Mouse (Mus musculus): ENCODE data around the gene Cnpy3.
"Not testable (repeated sequence)": the region's sequence is repeated elsewhere in the genome, so short reads cannot be mapped to it uniquely, and the experiment has no call there.

Gene Cnpy3

GRCm38 (mm10) chr17:46751794-46752556, at the start of gene Cnpy3:
Gene Cnpy3, minus strand, starts transcription at chr17:46752214.
- peak; percentile 99 for DNase-seq

DNA sequence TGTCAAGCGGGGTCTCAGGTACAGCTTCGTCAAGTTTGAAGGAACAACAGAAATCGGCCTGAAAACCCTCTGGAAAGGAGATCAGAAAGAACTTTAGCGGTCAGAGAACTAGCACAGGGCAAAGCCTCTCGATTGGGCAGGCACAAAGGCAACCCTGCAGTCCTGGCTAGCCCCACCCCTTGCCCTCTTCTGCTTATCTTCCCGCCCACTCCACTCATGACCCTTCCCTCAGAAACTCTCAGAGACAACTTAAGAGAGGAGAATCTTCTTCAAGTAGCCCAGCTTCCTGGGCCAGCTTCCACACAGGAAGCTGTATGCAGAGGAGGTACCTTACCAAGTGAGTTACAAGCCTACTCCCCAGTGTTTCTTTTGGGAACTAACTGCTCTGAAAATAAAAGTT, 49.7 kb upstream of the Cnpy3 start:
- DNase-seq: no peak

DNA sequence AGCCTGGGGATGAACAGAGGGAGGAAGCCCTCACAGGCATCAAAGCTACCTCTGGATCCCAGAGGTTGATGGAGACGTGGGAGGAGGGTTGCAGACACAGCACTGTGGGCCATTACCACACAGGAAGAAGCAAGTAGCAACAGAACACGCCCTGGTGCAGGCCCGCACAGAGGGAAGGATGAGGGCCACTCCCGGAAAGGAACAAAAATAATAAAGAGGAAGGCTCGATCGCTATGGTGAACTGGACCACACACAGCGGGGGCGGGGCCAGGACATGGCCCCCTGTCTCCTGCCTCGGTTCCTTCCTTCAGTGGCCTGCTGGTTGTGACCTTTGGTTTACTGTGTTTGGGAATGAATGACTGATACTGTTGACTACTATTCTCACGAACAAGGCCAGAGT, 47.7 kb upstream of the Cnpy3 start:
- DNase-seq: no peak

DNA sequence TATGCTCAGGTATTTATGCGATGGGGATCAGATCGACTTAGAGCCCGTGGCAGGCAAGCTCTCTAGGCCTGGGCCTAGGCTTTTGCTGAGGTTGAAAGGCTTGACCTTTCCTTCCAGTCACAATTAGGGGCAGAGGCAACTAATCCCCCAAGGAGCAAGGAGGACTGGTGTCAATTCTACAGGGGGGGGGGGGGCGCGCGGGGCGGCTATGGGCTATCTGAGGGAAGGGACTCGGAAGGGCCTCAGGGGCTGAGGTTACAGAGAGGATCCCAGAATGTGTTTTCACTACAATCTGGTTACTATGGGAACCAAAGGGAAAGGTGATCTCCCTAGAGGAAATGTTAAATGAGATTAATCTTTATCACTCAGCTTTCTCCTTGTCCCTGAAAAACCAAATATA, 45.4 kb upstream of the Cnpy3 start:
- no peak for DNase-seq

GRCm38 (mm10) chr17:46796743-46797142, 44.7 kb upstream of the Cnpy3 start:
- DNase-seq: no peak

- no peak for DNase-seq
Observed at GRCm38 (mm10) chr17:46792963-46793362, 40.9 kb upstream of the Cnpy3 start.

- DNase-seq: not testable (repeated sequence)
Observed at GRCm38 (mm10) chr17:46787974-46788373, 36.0 kb upstream of the Cnpy3 start.

GRCm38 (mm10) chr17:46786952-46787351, 34.9 kb upstream of the Cnpy3 start:
- DNase-seq: no peak

- no peak for DNase-seq
Observed at GRCm38 (mm10) chr17:46783222-46783565, 31.2 kb upstream of the Cnpy3 start.

- peak; percentile 97 for DNase-seq
Observed at GRCm38 (mm10) chr17:46782341-46783221, 30.6 kb upstream of the Cnpy3 start, which contains the start of gene Rpl7l1. Gene Rpl7l1, minus strand, starts transcription at chr17:46782672.

DNA sequence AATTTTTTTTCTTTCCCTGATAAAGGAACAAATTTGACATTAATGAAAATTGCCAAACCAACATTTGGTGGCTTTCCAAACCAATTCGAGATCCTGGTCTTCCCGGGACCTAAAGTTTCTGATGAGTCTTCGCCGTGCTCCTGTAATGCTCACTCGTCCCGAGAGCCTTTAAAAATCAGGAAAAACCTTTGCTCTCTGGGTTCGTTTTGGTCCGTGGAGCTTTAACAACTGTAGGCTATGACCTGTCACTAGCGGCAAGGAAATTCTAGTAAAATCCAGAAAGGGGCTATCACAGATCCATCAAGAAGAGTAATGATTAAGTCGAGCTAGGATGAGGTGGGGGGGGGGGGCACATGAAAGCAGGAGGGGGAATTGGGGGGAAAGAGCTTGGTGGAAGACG, 29.9 kb upstream of the Cnpy3 start:
- DNase-seq: no peak

- DNase-seq: no peak
Observed at GRCm38 (mm10) chr17:46776087-46776486, 24.1 kb upstream of the Cnpy3 start.

DNA sequence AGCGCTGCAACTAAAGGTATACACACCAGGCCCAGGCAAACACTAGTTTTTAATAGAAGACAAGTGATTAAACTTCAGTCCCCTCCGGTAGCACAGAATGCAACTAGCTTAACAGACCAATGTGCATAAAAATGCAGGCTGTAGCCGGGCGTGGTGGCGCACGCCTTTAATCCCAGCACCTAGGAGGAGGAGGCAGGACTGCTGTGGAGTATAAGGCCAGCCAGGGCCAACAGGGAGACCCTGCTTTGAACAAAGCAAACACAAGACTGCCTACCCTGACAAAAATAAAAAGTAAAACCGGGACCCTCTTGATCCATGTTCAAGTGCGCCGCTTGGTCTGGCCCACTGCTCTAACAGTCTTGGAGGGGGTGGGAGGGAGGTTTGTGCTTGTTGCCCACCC, 23.1 kb upstream of the Cnpy3 start:
- no peak for DNase-seq

- DNase-seq: no peak
Observed at GRCm38 (mm10) chr17:46774131-46774472, 22.1 kb upstream of the Cnpy3 start.

- DNase-seq: no peak
Observed at GRCm38 (mm10) chr17:46773278-46774130, 21.5 kb upstream of the Cnpy3 start.

- DNase-seq: peak; percentile 92
Observed at GRCm38 (mm10) chr17:46772404-46773277, 20.6 kb upstream of the Cnpy3 start, which contains the start of gene 2310039H08Rik. Gene 2310039H08Rik, plus strand, starts transcription at chr17:46772635.

- DNase-seq: no peak
Observed at GRCm38 (mm10) chr17:46772038-46772403, 20.0 kb upstream of the Cnpy3 start.

DNA sequence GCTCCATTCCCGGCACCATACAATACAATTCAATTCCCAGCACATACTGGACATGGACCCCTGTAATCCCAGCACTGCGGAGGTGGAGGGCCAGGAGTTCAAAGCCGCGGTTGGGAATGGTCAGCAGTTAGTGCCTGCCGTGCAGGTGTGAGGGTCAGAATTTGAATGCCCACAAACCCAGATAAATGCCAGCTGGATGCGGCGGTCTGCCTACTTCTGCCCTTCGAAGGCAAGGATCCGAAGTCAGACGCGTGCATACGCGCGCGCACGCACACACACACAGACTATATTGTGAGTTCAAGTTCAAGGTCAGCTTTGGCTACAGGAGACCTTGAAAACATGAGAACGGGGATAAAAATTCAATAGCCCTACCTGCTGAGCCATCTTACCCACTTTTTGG, 19.6 kb upstream of the Cnpy3 start:
- DNase-seq: no peak

DNA sequence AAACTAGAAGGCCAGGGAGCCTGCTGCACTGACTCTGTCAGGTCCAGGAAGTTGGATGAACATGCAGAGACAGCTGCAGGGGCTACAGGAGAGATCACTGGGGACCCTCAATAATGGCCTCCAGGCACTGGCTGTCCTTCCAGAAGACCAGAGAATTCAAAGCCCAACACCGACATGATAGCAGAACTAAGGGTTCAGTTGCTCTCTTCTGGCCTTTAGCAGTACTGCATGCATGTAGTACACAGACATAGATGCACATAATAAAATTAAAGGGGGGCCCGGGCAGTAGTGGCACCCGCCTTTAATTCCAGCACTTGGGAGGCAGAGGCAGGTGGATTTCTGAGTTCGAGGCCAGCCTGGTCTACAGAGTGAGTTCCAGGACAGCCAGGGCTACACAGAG, 19.0 kb upstream of the Cnpy3 start:
- DNase-seq: no peak

DNA sequence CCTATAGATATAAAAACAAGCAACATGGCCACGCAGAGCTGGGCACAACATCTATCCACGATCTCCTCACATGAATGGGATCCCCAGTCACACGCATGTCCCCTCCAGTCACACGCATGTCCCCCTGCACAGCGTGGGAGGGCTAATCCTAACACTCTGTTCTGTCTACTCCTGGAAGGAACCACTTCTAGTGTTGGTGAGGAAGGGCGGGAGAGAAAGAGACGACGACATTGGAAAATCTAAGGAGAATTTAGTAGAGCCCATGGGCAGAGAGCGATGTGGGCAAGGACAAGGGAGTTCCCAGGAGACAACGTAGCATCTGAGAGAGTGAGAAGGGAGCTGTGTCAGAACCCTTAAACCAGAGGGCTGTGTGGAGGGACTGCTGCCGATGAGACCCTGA, 18.5 kb upstream of the Cnpy3 start:
- DNase-seq: no peak

DNA sequence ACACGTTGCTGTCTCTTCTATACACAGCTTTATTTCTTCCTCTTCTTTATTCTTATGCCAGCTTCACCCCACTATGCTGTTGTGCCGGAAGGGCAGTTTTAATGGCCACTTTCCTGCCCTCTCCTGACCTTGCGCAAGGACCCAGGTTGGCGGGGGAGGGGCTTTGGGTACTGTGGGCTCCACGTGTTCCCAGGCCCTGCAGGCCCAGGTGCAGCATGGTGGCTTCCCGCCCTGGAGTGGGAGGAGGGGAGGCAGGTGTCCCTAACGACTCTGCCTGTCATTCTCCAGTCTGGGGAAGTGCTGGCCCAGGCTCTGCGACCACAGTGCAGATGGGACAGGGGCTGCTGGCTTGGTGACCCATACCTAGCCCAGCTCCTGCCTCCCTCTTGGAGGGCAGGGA, 15.9 kb upstream of the Cnpy3 start:
- DNase-seq: peak; percentile 75

DNA sequence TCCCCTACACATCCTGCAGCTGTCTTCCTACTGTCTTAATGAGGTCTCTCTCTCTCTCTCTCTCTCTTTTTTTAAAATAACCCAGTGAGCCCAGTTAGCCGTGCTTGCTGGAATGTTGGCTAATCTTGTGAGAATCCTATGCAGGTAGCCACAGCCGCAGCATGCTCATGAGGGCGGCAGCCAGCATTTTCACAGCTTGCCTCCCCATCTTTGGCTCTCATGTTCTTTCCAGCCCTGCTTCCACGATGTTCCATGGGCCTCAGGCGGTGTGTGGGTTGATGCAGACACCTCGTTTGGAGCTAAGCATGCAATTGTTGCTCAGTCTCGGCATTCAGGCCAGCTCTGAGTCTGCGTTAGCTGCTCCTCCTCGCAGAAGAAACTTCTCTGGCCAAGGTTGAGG, 12.9 kb upstream of the Cnpy3 start:
- not testable (repeated sequence) for DNase-seq
